Mouse (Mus musculus): Measurements from ENCODE around the gene Srgap1. TPM values are rescaled to one million over a fixed set of nuclear protein-coding genes. Genes with fewer than 3 reads are reported as not detected.

Srgap1 gene
- polyA plus RNA-seq, 1 experiment = not detected

GRCm38 (mm10) chr10:121742336-121742735, 304.8 kb downstream of the Srgap1 start:
- Histone ChIP-seq H3K27ac (ENCODE audit: insufficient read depth, low read depth, low read length) (no peak overlapping the region), H3K4me3 (ENCODE audit: insufficient read depth, low read depth, low read length) (no peak overlapping the region), H3K4me1 (ENCODE audit: control insufficient read depth, insufficient read depth, low read length) (no peaks in the 10 kb centered on the region)
- TF ChIP-seq CTCF (IDR thresholded peaks at IDR 0.05; ENCODE audit: insufficient read depth, low read depth, low read length) (no peak), POLR2A (IDR thresholded peaks at IDR 0.05; ENCODE audit: insufficient read depth, low read depth, low read length) (no peak)
- WGBS = 79% methylated on average over 4 of the region's 4 CpGs

GRCm38 (mm10) chr10:121739548-121740505, 307.3 kb downstream of the Srgap1 start, which contains the start of gene BC048403:
TSS of gene BC048403 (plus strand) at chr10:121739937.
- H3K27ac ChIP-seq (ENCODE audit: insufficient read depth, low read depth, low read length) = peak within 1 kb of the TSS; percentile 50; the same call in 1 of the 2 replicates
- WGBS = under 1% methylated on average over 67 of the region's 68 CpGs
- H3K4me3 ChIP-seq (ENCODE audit: insufficient read depth, low read depth, low read length) = peak within 1 kb of the TSS; percentile 62
- TF ChIP-seq CTCF (IDR thresholded peaks at IDR 0.05; ENCODE audit: insufficient read depth, low read depth, low read length) (no peak), POLR2A (IDR thresholded peaks at IDR 0.05; ENCODE audit: insufficient read depth, low read depth, low read length) (peak; percentile 87; the same call in 1 of the 2 replicates)
- no peaks in the 10 kb centered on the region for H3K4me1 ChIP-seq (ENCODE audit: control insufficient read depth, insufficient read depth, low read length)

- peaks cover 2% of the 10 kb centered on the region; the same call in 1 of the 2 replicates for H3K4me1 ChIP-seq (ENCODE audit: control insufficient read depth, insufficient read depth, low read length)
- no peak overlapping the region for H3K27ac ChIP-seq (ENCODE audit: insufficient read depth, low read depth, low read length)
- TF ChIP-seq CTCF (IDR thresholded peaks at IDR 0.05; ENCODE audit: insufficient read depth, low read depth, low read length) = no peak
- no peak for TF ChIP-seq POLR2A (IDR thresholded peaks at IDR 0.05; ENCODE audit: insufficient read depth, low read depth, low read length)
- 82% methylated on average over 3 of the region's 3 CpGs for WGBS
- H3K4me3 ChIP-seq (ENCODE audit: insufficient read depth, low read depth, low read length) = no peak overlapping the region
These were observed 309.9 kb downstream of the Srgap1 start for GRCm38 (mm10) chr10:121737256-121737655.

- no peak overlapping the region for H3K4me3 ChIP-seq (ENCODE audit: insufficient read depth, low read depth, low read length)
- peaks cover 2% of the 10 kb centered on the region; the same call in 1 of the 2 replicates for H3K4me1 ChIP-seq (ENCODE audit: control insufficient read depth, insufficient read depth, low read length)
- 69% methylated on average over 9 of the region's 9 CpGs for WGBS
- no peak for TF ChIP-seq CTCF (IDR thresholded peaks at IDR 0.05; ENCODE audit: insufficient read depth, low read depth, low read length)
- TF ChIP-seq POLR2A (IDR thresholded peaks at IDR 0.05; ENCODE audit: insufficient read depth, low read depth, low read length) = no peak
- no peak overlapping the region for H3K27ac ChIP-seq (ENCODE audit: insufficient read depth, low read depth, low read length)
These were observed 314.6 kb downstream of the Srgap1 start for GRCm38 (mm10) chr10:121732542-121732941.

- H3K4me1 ChIP-seq (ENCODE audit: control insufficient read depth, insufficient read depth, low read length) = peaks cover 2% of the 10 kb centered on the region; the same call in 1 of the 2 replicates
- 91% methylated on average over 8 of the region's 8 CpGs for WGBS
- H3K4me3 ChIP-seq (ENCODE audit: insufficient read depth, low read depth, low read length) = no peak overlapping the region
- TF ChIP-seq CTCF (IDR thresholded peaks at IDR 0.05; ENCODE audit: insufficient read depth, low read depth, low read length) (no peak), POLR2A (IDR thresholded peaks at IDR 0.05; ENCODE audit: insufficient read depth, low read depth, low read length) (no peak)
- H3K27ac ChIP-seq (ENCODE audit: insufficient read depth, low read depth, low read length) = no peak overlapping the region
These were observed 315.9 kb downstream of the Srgap1 start for GRCm38 (mm10) chr10:121731048-121731725.

Other genes with a start within 250 kb of the Srgap1 start
- not detected in 2 replicates for gene Rxylt1, start 50.1 kb upstream of the Srgap1 start, polyA plus RNA-seq (2012; ENCODE audit: insufficient read depth, insufficient read length, low replicate concordance, missing spikeins)

Data from olfactory bulb, adult 2 months (tissue).